Mouse (Mus musculus): ENCODE measurements at regions not wholly inside any gene's neighbourhood (a gene's known extent, or its start where the extent isn't known, plus 50 kb on each side); places are given as distances from the start of the nearest gene placed in this dataset.
"Not testable (repeated sequence)": the region's sequence is repeated elsewhere in the genome, so short reads cannot be mapped to it uniquely, and the experiment has no call there.

GRCm38 (mm10) chr10:6597256-6597655 lies 161.1 kb upstream of the Oprm1 start:
- no peak for DNase-seq (ENCODE audit: low spot score in 2 of 2)

DNA sequence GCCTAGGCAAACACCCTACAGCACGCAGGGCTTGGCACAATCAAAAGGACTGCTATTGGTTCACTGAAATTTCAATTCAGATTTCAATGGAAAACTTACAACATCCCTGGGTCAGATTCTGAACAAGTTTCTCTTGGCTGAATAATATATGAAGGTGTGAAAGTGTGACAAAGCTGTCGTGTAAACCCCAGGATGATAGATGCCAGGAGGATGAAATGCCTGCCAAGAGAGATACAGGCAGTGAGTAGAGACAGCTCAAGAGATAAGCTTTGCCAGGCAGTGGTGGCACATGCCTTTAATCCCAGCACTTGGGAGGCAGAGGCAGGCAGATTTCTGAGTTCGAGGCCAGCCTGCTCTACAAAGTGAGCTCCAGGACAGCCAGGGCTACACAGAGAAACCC lies 159.7 kb upstream of the Oprm1 start:
- DNase-seq (ENCODE audit: low spot score in 2 of 2), result not testable (repeated sequence)

- DNase-seq (ENCODE audit: low spot score in 2 of 2), result no peak
Measured at GRCm38 (mm10) chr10:6647576-6647975, 110.7 kb upstream of the Oprm1 start.

DNA sequence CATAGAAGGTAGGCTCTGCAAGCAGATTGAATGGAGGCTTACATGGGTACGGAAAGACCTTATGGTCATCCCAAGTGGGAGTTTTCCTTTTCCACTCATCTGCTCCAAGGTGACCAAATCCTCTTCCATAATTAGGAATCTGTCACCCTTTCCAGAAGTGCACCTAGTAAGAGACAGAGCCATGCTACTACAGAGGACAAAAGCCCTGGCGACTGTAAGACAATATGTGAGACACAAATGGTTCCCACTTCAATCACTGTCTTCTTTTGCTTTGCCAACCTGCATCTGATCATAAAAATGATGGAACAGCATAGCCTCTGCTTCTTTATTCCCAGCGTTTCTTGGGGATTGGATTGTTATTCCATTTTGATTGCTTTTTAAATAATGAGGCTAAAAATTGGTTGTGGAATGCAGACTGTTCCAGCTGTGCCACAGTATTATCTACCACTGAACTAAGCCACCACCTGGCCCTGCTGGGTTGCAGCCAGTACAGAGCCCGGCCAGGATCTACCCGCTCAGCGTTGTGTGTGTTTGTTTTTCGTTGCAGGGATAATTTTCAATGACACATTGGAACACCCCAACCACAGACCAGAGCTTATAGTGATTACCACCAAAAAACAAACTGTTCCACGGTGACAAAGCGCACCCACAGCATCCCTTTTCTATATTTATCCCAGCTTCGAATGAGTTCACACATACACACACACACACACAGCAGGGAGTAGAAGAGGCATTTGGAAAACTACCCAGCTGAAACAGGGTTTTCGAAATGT lies 72.8 kb upstream of the Oprm1 start:
- DNase-seq (ENCODE audit: low spot score in 2 of 2), result no peak

DNA sequence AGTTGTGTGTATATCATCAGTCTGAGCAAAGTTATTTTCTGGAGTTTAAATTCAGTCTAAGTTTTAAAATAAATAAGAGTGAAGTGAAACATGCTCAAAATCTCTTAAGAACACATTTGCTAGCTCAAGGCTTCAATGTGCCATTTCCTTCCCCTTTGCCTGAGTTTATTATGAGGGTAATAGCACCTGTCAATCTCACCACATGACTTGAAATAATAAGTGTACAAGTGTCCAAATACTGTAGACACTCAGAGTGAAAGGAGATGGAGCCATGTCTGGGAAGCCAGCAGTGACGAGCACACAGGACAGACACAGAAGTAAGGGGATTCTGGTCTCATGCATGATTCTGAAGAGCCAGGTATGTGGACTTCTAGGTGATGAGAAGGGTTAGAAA lies 72.2 kb upstream of the Oprm1 start:
- DNase-seq (ENCODE audit: low spot score in 2 of 2), result no peak
